Mouse (Mus musculus) right cerebral cortex, postnatal 36 days (tissue): ENCODE data around the gene Slco3a1.

ENCODE experiments used
- DNase-seq, 2 experiments: peaks; one replicate each; pipeline ENCODE4 v3.0.0; 2022; ENCODE audit warnings: low spot score in 2 of 2, mixed read lengths in 1 of 2

The Slco3a1 gene

GRCm38 (mm10) chr7:74554608-74555311 is at the start of gene Slco3a1:
TSS of gene Slco3a1 (minus strand) at chr7:74554780.
- peak; percentile 61 for DNase-seq

DNA sequence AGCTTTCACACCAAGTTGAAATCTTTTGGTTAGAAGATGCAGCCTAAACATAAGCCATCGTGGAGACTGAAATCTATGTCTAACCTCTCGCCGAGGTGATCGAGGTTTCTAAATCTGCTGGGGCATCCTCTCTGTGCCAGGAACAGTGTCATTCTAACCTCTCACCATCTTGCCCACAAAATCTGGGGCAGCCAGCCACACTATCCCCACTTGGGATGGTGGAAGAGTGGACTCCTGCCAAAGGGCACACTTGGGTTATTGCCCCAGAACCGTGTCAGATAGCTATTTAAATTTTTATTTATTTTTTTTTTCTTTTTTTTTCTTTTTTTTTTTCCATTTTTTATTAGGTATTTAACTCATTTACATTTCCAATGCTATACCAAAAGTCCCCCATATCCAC is 46.4 kb upstream of the Slco3a1 start:
- no peak for DNase-seq

DNA sequence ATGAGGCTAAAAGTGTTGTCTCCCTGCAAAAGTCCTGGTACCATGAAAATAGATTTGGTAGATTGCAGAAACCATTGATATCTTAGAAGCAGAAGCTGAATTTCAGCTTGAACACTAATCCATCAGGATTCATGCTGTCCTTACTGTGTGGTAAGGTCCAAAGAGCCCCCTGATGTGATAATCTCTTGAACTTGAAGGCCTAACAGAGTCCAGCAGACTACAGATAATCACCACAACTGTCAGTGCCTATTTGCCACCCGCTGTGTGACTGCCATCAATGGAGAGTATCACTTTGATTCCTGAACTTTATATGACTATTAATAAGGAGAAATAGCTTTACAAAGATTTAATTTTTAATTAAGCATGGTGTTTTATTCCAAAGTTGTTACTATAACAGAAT is 24.8 kb upstream of the Slco3a1 start:
- DNase-seq = no peak

GRCm38 (mm10) chr7:74575678-74576077 is 21.1 kb upstream of the Slco3a1 start:
- no peak for DNase-seq

GRCm38 (mm10) chr7:74555416-74555815 is 836 bp upstream of the Slco3a1 start:
- DNase-seq = peak; percentile 36 to 51

DNA sequence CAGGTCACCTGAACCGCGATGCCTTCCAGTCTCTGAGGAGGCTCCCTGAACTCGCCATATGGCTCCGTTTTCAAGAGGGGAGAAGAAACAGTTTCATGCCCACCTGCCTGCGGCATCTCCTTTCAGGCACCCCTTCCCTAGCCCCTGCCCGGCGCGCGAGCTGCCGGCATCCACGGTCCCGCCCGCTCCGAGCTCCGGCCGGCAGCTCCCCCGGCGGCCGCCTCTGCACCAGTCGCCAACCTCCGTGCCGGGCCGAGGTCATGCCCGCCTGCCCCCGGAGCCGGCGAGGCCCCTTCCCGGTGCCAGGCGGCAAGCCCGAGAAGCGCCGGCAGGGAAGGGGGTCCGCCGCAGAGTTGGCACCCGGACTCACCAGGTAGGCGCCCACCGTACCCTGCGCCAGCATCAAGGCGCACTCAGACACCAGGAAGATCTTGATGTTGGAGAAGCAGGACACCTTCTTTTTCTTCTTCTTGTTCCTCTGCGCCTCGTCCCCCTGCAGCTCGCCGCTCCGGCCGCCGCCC is 479 bp downstream of the Slco3a1 start:
- DNase-seq = no peak

GRCm38 (mm10) chr7:74553111-74553650 is 1.4 kb downstream of the Slco3a1 start:
- DNase-seq = no peak

GRCm38 (mm10) chr7:74552546-74552945 is 2.0 kb downstream of the Slco3a1 start:
- DNase-seq = no peak

- DNase-seq = no peak
Measured at GRCm38 (mm10) chr7:74552000-74552358, 2.6 kb downstream of the Slco3a1 start.

GRCm38 (mm10) chr7:74551338-74551999 is 3.1 kb downstream of the Slco3a1 start:
- DNase-seq = no peak

DNA sequence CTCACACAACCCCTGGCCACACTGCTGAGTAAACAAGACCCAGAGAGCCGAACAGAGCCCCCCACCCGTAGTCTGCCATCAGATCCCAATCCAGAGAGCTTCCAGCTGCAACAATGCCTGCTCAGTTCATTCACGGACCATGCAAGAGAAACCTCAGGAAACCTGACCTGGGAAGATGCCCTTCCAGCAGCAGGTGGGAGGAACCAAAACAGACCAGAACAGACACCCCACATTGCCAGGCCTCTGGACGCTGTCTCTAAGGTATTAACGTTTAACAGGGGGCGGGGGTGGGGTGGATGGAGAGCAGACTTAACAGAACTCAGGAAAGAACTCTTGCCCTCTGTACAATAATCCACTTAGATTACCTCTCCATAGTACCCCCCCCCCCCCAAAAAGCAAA is 4.9 kb downstream of the Slco3a1 start:
- DNase-seq = no peak

- no peak for DNase-seq
Measured at GRCm38 (mm10) chr7:74549013-74549582, 5.5 kb downstream of the Slco3a1 start.

GRCm38 (mm10) chr7:74546691-74547090 is 7.9 kb downstream of the Slco3a1 start:
- no peak for DNase-seq

DNA sequence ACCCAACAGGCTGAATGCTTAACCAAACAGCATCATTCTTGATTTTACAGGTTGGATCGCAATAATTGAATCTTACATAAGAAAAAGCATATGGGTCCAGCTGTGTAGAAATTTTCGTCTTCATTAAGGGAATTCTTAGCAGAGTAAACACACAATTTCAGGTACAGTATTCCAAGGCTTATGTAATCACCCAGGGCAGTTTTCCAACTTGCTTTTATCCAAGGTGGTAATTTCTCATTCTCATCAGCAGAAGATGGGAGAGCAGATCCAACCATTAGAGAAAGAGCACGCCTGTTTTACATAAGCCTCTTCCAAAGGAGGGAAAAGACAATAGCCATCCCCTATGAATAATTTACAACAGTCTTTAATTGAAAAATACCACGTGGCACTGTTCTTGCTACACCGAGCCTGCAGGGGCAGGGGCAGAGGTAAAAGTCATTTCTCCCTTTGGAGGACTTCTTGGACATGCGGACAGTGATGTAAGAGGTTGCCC is 9.0 kb downstream of the Slco3a1 start:
- DNase-seq = no peak

DNA sequence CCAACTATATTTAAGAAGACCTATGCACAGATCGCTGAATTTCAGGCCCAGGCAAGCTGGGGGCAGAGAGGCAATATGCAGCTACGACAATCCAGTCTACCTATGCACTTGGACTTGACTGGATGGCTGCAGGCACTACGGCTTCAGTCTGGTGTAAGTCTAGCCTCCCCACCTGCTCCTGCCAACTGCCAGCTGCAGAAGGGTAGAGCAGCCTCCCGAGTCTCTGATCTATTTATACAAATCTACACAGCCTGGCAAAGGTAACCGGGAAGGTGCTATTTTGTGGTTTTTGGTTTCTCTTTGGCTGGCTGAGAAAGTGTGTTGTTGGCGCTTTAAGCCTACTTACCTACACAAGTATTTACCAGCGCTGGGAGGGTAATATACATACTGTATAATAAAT is 10.3 kb downstream of the Slco3a1 start:
- DNase-seq = no peak

- DNase-seq = no peak
Measured at GRCm38 (mm10) chr7:74541958-74542357, 12.6 kb downstream of the Slco3a1 start.

DNA sequence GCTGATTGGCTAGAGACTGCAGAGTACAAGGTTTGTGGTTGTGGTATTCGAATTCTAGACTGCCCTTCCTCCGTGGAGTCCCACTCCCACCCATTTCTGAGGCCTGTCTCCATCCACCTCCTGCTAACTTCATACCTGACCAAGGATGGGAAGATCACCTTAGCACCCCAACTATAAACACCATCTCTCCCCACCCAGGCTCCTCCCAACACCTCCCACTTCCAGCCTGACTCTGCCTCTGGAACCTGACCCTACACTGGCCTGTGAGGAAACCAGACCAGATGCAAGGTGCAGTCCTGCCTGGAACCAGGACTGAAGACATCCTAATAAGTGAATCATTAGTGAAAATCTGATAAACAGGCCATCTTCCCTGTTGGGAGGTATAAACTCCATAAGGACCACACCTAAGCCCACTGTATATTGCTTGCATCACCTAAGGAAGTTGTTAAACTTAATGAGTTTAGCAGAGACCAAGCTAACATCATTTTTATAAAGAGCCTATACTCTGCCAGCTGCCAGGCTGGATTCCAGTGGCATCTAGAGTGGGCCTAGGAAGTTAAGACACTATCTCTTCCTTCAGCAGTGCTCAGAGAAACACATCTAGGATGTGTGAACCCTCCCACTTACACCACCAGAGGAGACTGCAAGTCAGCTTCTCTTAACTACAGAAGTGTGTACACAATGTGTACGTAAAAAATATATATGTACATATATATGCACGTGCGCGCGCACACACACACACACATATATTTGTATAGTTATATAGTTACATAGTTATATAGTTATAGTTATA is 13.5 kb downstream of the Slco3a1 start:
- no peak for DNase-seq

DNA sequence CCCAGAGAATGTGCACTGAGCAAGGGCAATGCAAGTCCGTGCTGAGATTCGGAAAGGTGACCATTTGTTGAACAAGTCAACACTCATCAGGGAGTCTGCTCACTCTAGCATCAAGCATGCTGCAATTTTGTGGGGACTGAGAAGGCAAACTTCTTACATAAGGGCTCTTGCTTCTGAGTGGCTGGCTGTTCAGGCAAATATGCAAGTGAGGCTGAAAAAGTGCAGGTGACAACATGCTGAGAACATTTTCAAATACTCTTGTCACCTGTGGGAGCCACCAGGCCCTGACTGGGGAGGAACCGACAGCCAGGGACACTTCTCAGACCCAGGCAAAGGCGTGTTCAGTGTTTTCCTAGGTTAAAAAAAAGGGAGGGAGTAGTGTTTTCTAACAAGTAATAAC is 18.4 kb downstream of the Slco3a1 start:
- DNase-seq = no peak

GRCm38 (mm10) chr7:74531468-74532097 is 23.0 kb downstream of the Slco3a1 start:
- no peak for DNase-seq

- DNase-seq = no peak
Measured at GRCm38 (mm10) chr7:74529877-74530276, 24.7 kb downstream of the Slco3a1 start.

- DNase-seq = no peak
Measured at GRCm38 (mm10) chr7:74529183-74529757, 25.3 kb downstream of the Slco3a1 start.
